In genomic region chr15:27724796-27725680, GRCm38 (mm10) we compare ENCODE assay signal across 10 mouse cellular contexts. TPM values are rescaled to one million over a fixed set of nuclear protein-coding genes. Genes with fewer than 3 reads are reported as not detected.
DNase-seq lines count a peak whose midpoint lies in the region; ATAC-seq and TF ChIP-seq lines count a peak whose summit lies in the region.
"Had no signal": no experiment of that assay in that cellular context is flagged by ENCODE, and none has a peak within 500 bp of the region (broad histone marks: within the 10 kb centered on the region; RNA-seq: fewer than 3 reads in every experiment).

No protein-coding gene starts in this region.

- H3K4me2 ChIP-seq in lung, embryonic 15.5 days: no peak overlapping the region
- H3K4me2 ChIP-seq in heart, postnatal 0 days (ENCODE audit: low read depth, low read length): 0 out of 2 replicates have a peak overlapping the region, but pooled peaks have one; percentile 18
- H3K4me2 ChIP-seq: midbrain, embryonic 12.5 days had no signal

- H3K27ac ChIP-seq in lung, embryonic 15.5 days: peak overlapping the region; percentile 27; the same call in 1 of the 2 replicates
- peak overlapping the region; percentile 76 for H3K27ac ChIP-seq in heart, postnatal 0 days (ENCODE audit: low read depth)
- H3K27ac ChIP-seq: midbrain, embryonic 12.5 days had no signal

- H3K27me3 ChIP-seq in lung, embryonic 15.5 days: no peaks in the 10 kb centered on the region
- H3K27me3 ChIP-seq in heart, postnatal 0 days (ENCODE audit: control insufficient read depth, insufficient read depth, low read length): no peaks in the 10 kb centered on the region
- no peaks in the 10 kb centered on the region for H3K27me3 ChIP-seq in megakaryocyte, embryonic 14.5 days (replicated peaks)
- H3K27me3 ChIP-seq: midbrain, embryonic 12.5 days had no signal

- no peak overlapping the region for H3K9ac ChIP-seq in lung, embryonic 15.5 days
- no peak overlapping the region for H3K9ac ChIP-seq in heart, postnatal 0 days (replicated peaks; ENCODE audit: low read depth, low read length)
- H3K9ac ChIP-seq: midbrain, embryonic 12.5 days had no signal

- 0 out of 2 replicates have a peak, but pooled peaks cover 5% of the 10 kb centered on the region for H3K4me1 ChIP-seq in lung, embryonic 15.5 days
- H3K4me1 ChIP-seq in heart, postnatal 0 days (ENCODE audit: control insufficient read depth, insufficient read depth): 0 out of 2 replicates have a peak, but pooled peaks cover 4% of the 10 kb centered on the region
- H3K4me1 ChIP-seq in megakaryocyte, embryonic 14.5 days: peaks cover 34% of the 10 kb centered on the region
- H3K4me1 ChIP-seq: midbrain, embryonic 12.5 days had no signal

- H3K9me3 ChIP-seq in lung, embryonic 15.5 days: no peaks in the 10 kb centered on the region
- H3K9me3 ChIP-seq in heart, postnatal 0 days (replicated peaks; ENCODE audit: control insufficient read depth, low read length): no peaks in the 10 kb centered on the region
- 0 out of 2 replicates have a peak, but pooled peaks cover 7% of the 10 kb centered on the region for H3K9me3 ChIP-seq in megakaryocyte, embryonic 14.5 days
- H3K9me3 ChIP-seq: midbrain, embryonic 12.5 days had no signal

- peak; percentile 6 for DNase-seq in embryo, embryonic 10.5 days (ENCODE audit: low spot score)
- DNase-seq in embryo, embryonic 10 days (ENCODE audit: low spot score): no peak
- no peak for DNase-seq in lung, postnatal 14 days
- DNase-seq in heart, postnatal 0 days (ENCODE audit: low spot score): no peak
- DNase-seq in left cerebral cortex, adult 9 months (ENCODE audit: low spot score in 2 of 2): no peak
- no peak for DNase-seq in cerebellum, adult 9-11 months
- DNase-seq: adrenal gland, postnatal 14 days had no signal

- TF ChIP-seq EP300 in heart, postnatal 0 days (IDR thresholded peaks at IDR 0.05; ENCODE audit: low read depth): no peak

- WGBS in lung, embryonic 15.5 days: 62% methylated on average over 9 of the region's 9 CpGs
- 29% methylated on average over 9 of the region's 9 CpGs for WGBS in heart, postnatal 0 days

- ATAC-seq in lung, embryonic 15.5 days (ENCODE audit: borderline replicate concordance, extremely low read depth, low FRiP score, low TSS enrichment): no peak
- ATAC-seq in heart, postnatal 0 days (ENCODE audit: insufficient read depth, low read depth): peak; percentile 18; the same call in 1 of the 2 replicates

- H3K36me3 ChIP-seq in lung, embryonic 15.5 days: no peaks in the 10 kb centered on the region
- no peaks in the 10 kb centered on the region for H3K36me3 ChIP-seq in heart, postnatal 0 days (replicated peaks; ENCODE audit: control insufficient read depth, insufficient read depth, low read length)
- H3K36me3 ChIP-seq in megakaryocyte, embryonic 14.5 days (replicated peaks; ENCODE audit: low read length): no peaks in the 10 kb centered on the region
- H3K36me3 ChIP-seq: midbrain, embryonic 12.5 days had no signal

- no peak overlapping the region for H3K4me3 ChIP-seq in lung, embryonic 15.5 days
- H3K4me3 ChIP-seq in heart, postnatal 0 days (ENCODE audit: low read depth, low read length): no peak overlapping the region
- H3K4me3 ChIP-seq in megakaryocyte, embryonic 14.5 days (replicated peaks): peak overlapping the region; percentile 78
- H3K4me3 ChIP-seq: midbrain, embryonic 12.5 days had no signal

- no peak for TF ChIP-seq CTCF in heart, postnatal 0 days (IDR thresholded peaks at IDR 0.05; ENCODE audit: low read depth)

RNA-seq across cellular contexts. Expression of gene Otulinl, which starts 43.7 kb away (rescaled TPM):
- polyA plus RNA-seq in lung, embryonic 15.5 days (2015; fragmentation: Nextera tagmentation; extraction: Ambion mirVana): 21.5 and 22.1 TPM in 2 replicates
- 0.39 and 15.3 TPM in 2 replicates for total RNA-seq in heart, postnatal 0 days (2014; rRNA removed; ENCODE audit: low replicate concordance)
- polyA plus RNA-seq in heart, postnatal 0 days (2015; fragmentation: Nextera tagmentation; extraction: Ambion mirVana): 2.3 and 3.2 TPM in 2 replicates
- polyA plus RNA-seq in megakaryocyte, embryonic 14.5 days (2012; ENCODE audit: insufficient read depth, low replicate concordance): 1.4 TPM in 1 of 2 replicates, not detected in the other
